Mouse (Mus musculus) urinary bladder, postnatal 0 days (tissue): ENCODE results near the gene Dmc1. TPM values are rescaled to one million over a fixed set of nuclear protein-coding genes. Genes with fewer than 3 reads are reported as not detected.

Source experiments
- microRNA-seq: library from miRNA; unstranded; fragments of <30 nt; microRNA quantifications from one replicate; pipeline ENCODE4, GENCODE M21; 2016
- polyA plus RNA-seq: library from polyadenylated mRNA; unstranded; fragments of >200 nt; fragmentation: Nextera tagmentation; extraction: Ambion mirVana; gene quantifications from 2 replicates; pipeline ENCODE4 v1.2.1, GENCODE M21; 2015

Dmc1 gene
- 2.2 and 2.4 TPM in 2 replicates for polyA plus RNA-seq

DNA sequence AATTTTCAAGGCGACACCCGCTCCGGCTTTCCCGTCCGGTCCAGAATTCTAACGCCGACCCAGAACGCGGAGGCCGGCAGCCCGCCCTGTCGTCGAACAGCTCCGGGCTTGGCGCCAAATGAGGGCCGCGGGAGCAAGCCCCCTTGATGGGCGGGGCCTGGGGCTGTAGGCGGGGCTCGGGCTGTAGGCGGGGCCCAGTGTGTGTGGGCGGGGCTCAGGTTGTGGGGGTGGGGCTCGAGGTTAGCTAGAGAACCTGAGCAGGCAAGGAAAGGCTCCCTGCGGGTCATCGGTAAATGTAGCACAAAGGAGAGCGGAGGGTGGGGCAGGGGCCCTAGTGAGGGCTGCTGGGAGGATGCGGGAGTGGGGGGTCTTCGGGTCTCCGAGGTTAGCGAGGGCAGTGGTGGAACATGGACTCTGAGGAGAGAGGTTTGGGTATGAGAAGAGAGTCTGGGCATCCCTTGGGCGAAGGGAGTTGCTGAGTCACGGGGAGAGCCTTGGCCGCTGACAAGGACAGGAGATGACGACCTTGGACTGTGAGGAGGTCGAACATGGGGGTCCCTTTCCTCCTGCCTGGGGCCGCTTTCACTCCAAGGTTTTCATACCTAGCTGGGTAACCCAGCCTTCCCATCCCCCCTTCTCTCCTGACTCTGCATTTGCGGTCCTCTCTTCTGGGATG, at the start of gene Dmc1:
Dmc1 (minus strand) TSS at position 120 of the 676 bp plus-strand sequence.

DNA sequence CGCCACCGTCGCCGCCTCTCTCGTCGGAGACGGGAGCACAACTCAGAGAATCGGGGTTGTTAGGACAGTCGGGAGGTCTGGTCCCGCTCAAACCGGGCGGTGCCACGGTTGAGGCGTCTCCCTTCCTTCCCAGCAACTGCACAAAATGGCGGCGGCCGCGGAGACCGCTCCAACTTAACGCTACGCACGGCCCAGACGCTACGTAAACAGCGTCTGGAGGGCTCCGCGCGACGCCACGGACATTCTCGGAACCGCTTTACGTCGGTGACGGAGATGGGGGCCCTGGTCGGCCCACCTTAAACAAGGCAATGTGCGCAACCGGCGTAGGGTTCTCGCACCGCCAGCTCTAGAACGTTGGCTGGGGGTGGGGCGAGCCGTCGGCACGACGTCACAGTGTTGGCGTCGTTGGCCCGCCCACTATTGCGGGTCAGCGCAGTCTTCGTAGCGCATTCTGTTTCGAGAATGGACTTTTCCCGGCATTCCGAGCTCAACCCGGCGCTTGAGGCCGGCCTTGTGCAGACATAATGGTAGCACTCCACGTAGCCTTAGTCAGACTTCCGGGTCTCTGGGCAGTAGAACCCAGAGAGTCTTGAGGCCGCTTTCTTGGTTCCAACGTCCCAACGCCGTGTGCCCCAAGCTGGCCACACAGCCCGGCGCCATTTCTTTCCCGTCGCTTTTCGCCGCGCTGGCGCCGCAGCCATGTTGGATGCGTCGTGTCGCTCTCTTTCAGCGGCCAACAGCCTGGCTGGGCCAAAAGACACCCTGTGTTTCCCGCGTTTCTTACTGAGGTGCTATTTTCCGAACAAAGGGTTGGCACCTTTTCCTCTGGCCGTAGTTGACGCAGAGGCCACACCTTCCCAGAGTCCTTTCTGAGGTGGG, 58.3 kb downstream of the Dmc1 start, which contains the start of gene Ddx17:
Ddx17 (minus strand) TSS at position 332 of the 879 bp plus-strand sequence.

DNA sequence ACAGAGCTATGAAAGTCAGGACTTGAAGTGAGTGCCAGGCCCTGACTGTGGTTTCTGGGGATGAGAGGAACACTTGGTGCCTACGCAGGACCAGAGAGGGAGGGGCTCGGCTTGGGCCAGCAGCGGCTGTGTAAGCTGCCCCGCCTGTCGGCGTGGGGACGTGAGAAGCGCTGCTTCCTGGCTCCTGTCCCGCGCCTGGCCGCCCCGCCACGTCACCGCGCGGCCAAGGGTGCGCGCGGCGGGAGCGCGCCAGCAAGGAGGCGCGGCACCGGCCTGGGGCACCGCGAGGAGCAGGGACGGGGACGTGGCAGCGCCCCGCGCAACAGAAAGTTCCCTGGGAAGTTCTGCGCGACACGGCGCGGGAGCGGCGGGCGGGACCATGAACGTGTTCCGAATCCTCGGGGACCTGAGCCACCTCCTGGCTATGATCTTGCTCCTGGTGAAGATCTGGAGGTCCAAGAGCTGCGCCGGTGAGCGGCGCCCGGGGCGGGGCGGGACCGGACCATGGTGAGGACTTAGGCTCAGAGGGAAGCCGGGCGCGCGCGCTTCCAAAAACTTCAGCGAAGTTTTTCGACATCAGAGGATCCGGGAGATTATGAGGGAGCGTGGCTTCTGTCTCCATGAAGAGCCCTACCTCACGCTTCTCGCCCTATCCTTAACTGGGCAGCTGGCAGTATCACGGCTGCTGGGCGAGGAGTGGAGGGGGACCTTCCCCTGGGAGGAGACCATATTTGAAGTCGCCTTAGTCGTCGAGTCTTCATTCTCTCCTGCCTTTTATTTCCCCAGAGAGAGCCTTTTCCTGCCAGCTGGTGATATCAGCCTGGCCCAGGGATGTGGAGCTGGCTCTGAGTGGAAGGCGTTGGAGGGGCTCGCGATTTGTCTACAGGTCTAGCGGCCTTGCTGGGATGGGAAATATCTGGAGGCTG, 88.5 kb downstream of the Dmc1 start, which contains the start of gene Kdelr3:
Kdelr3 (plus strand) TSS at position 241 of the 926 bp plus-strand sequence.

Small RNAs within 50 kb of the gene (microRNA-seq; reads per million reads assigned to microRNA genes)
- not detected for gene Gm27903

Other genes with a start within 250 kb of the Dmc1 start
- 43.4 and 48.3 TPM in 2 replicates for gene Tmem184b, start 201.5 kb downstream of the Dmc1 start, polyA plus RNA-seq
- gene Csnk1e, start 149.5 kb downstream of the Dmc1 start, polyA plus RNA-seq: 41.8 and 51.8 TPM in 2 replicates
- gene Kcnj4, start 99.9 kb downstream of the Dmc1 start, polyA plus RNA-seq: 0.07 TPM in 1 of 2 replicates, not detected in the other
- 141 and 162 TPM in 2 replicates for gene Kdelr3, start 88.7 kb downstream of the Dmc1 start, polyA plus RNA-seq
- gene Ddx17, start 58.4 kb downstream of the Dmc1 start, polyA plus RNA-seq: 18.3 and 22.5 TPM in 2 replicates
- 0.33 and 0.59 TPM in 2 replicates for gene Fam227a, start 53.8 kb upstream of the Dmc1 start, polyA plus RNA-seq
- gene Cby1, start 54.1 kb upstream of the Dmc1 start, polyA plus RNA-seq: 25.8 and 26.8 TPM in 2 replicates
- 165 and 179 TPM in 2 replicates for gene Tomm22, start 65.8 kb upstream of the Dmc1 start, polyA plus RNA-seq
- 13.3 and 13.7 TPM in 2 replicates for gene Josd1, start 82.8 kb upstream of the Dmc1 start, polyA plus RNA-seq
- 19.3 and 20.0 TPM in 2 replicates for gene Gtpbp1, start 85.7 kb upstream of the Dmc1 start, polyA plus RNA-seq
- 5.7 and 6.0 TPM in 2 replicates for gene Sun2, start 137.4 kb upstream of the Dmc1 start, polyA plus RNA-seq
- gene Dnal4, start 172.7 kb upstream of the Dmc1 start, polyA plus RNA-seq: 37.7 and 38.3 TPM in 2 replicates
- 3.2 and 3.3 TPM in 2 replicates for gene Nptxr, start 199.7 kb upstream of the Dmc1 start, polyA plus RNA-seq
- gene Npcd, start 229.1 kb upstream of the Dmc1 start, polyA plus RNA-seq: 0.22 and 0.82 TPM in 2 replicates
- 43.3 and 46.2 TPM in 2 replicates for gene Cbx6, start 229.6 kb upstream of the Dmc1 start, polyA plus RNA-seq